Mouse (Mus musculus) neural tube, embryonic 12.5 days (tissue): ENCODE measurements around the gene Islr. TPM values are rescaled to one million over a fixed set of nuclear protein-coding genes. Genes with fewer than 3 reads are reported as not detected.

Experiments
- ATAC-seq: fragments of 200-750 bp; cut with Nextera tagmentation; 2 replicates; pipeline ENCODE4 v1.8.0; 2017; ENCODE audit warnings: low read depth, mild to moderate bottlenecking, moderate TSS enrichment, moderate library complexity; ENCODE audit not compliant: low FRiP score
- H3K27ac ChIP-seq: fragments of 300-500 bp; sonication (generic); 2 replicates; pipeline ENCODE4 v1.5.1; 2016
- H3K27me3 ChIP-seq: fragments of 300-500 bp; sonication (generic); replicated peaks from 2 replicates; pipeline ENCODE4 v1.6.1; 2016; ENCODE audit warnings: mild to moderate bottlenecking
- H3K36me3 ChIP-seq: fragments of 300-500 bp; sonication (generic); 2 replicates; pipeline ENCODE4 v1.6.1; 2016; ENCODE audit warnings: mild to moderate bottlenecking
- H3K4me1 ChIP-seq: fragments of 300-500 bp; sonication (generic); 2 replicates; pipeline ENCODE4 v1.6.1; 2016
- H3K4me2 ChIP-seq: fragments of 300-500 bp; sonication (generic); replicated peaks from 2 replicates; pipeline ENCODE4 v1.6.1; 2016; ENCODE audit warnings: mild to moderate bottlenecking
- H3K4me3 ChIP-seq: fragments of 300-500 bp; sonication (generic); 2 replicates; pipeline ENCODE4 v1.5.1; 2016
- H3K9ac ChIP-seq: fragments of 300-500 bp; sonication (generic); 2 replicates; pipeline ENCODE4 v1.6.1; 2016; ENCODE audit warnings: mild to moderate bottlenecking
- H3K9me3 ChIP-seq: fragments of 300-500 bp; sonication (generic); 2 replicates; pipeline ENCODE4 v1.6.1; 2016; ENCODE audit warnings: mild to moderate bottlenecking
- WGBS: fragments of 180-500 bp; shearing (Covaris S2); methylation state at CpG from one replicate; pipeline ENCODE4 v1.1.7; 2016; 5-methylcytosine and 5-hydroxymethylcytosine counted together
- polyA plus RNA-seq: library from polyadenylated mRNA; unstranded; fragments of >200 nt; fragmentation: Nextera tagmentation; extraction: Ambion mirVana; gene quantifications from 2 replicates; pipeline ENCODE4 v1.2.1, GENCODE M21; 2016

Islr gene
- polyA plus RNA-seq, 1 experiment from 2014 or later = 48.7 TPM

DNA sequence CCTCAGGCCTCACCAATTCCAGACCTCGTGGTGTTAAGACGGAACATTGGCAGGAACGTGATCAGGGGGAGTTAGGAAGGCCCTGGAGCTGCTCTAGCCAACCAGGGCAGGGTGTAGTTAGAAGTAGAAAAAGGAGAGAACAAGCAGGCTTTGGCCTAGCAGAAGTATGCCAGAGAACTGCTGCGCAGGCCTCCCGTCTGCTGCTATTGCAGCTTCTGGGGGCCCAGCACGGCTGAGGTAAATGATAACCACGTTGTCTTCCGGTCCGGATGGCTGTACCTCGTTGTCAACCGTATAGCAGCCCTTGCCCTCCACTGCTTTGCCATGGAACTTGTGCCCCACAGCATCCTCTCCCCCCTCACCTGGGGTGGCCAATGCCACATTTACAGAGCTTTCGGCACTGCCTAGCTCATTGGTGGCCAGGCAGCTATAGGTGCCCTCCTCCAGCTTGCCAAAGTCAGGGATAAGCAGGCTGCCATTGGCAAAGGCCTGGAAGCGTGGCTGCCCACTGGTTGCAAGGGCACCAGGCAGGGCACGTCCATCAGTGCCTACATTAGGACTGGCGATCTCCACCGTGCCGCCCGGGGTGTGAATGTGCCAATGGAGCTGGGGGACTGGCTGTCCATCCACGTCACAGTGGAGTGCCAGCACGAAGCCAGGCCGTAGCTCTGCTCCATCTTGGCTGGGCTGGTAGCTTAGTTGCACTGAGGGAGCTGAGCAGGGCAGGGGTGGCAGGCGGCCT, 47.1 kb downstream of the Islr start:
- ATAC-seq = no peak
- WGBS = 89% methylated on average over 22 of the region's 22 CpGs
- Histone ChIP-seq H3K4me2 (peak overlapping the region; percentile 42), H3K9me3 (no peaks in the 10 kb centered on the region), H3K27ac (no peak overlapping the region), H3K4me3 (no peak overlapping the region), H3K4me1 (peaks cover 18% of the 10 kb centered on the region), H3K27me3 (no peaks in the 10 kb centered on the region; the same call in 1 of the 2 replicates), H3K9ac (no peak overlapping the region), H3K36me3 (no peaks in the 10 kb centered on the region)

DNA sequence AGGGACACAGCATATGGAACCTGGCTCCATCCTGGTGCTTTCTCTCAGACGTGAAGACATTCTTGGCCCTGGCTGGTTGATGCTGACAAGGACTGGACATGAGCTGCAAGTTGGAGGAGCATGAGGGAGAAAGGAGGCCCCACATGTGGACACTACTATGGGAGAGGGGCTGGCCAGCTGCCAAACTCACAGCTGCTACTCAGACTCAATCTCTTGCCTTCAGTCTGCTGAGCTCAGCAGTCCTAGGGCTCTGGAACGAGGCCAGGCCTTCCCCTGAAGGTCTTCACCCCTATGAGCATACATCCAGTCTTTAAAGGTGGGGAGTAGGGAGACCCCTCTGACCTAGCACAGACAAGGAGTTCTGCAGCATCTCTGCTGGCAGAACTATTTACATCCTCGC, 48.7 kb downstream of the Islr start:
- 57% methylated on average over 3 of the region's 3 CpGs for WGBS
- Histone ChIP-seq H3K27ac (no peak overlapping the region), H3K4me2 (no peak overlapping the region), H3K27me3 (no peaks in the 10 kb centered on the region; the same call in 1 of the 2 replicates), H3K4me3 (no peak overlapping the region), H3K36me3 (no peaks in the 10 kb centered on the region), H3K9me3 (no peaks in the 10 kb centered on the region), H3K4me1 (peaks cover 18% of the 10 kb centered on the region), H3K9ac (no peak overlapping the region)
- no peak for ATAC-seq

DNA sequence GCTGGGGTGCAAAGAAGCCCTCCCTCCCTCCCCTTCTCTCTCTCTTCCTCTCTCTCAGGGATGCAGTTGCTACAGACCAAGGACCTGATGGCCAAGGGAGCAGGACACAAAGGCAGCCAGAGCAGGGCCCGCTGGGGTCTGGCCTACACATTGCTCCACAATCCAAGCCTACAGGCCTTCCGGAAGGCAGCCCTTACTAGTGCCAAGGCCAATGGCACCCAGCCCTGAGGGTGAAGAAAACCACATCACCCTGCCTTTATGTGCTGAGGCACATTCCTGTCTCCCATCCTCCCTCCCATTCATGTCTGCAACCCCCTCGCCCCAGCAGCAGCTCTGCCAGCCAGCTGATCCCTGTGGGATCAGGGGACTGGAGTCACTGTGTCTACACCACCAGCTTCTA, 51.0 kb downstream of the Islr start:
- H3K4me2 ChIP-seq = no peak overlapping the region
- no peaks in the 10 kb centered on the region for H3K9me3 ChIP-seq
- no peaks in the 10 kb centered on the region; the same call in 1 of the 2 replicates for H3K27me3 ChIP-seq
- no peak for ATAC-seq
- H3K4me3 ChIP-seq = no peak overlapping the region
- 83% methylated on average over 3 of the region's 3 CpGs for WGBS
- H3K4me1 ChIP-seq = peaks cover 13% of the 10 kb centered on the region
- no peaks in the 10 kb centered on the region for H3K36me3 ChIP-seq
- H3K9ac ChIP-seq = no peak overlapping the region
- H3K27ac ChIP-seq = no peak overlapping the region

DNA sequence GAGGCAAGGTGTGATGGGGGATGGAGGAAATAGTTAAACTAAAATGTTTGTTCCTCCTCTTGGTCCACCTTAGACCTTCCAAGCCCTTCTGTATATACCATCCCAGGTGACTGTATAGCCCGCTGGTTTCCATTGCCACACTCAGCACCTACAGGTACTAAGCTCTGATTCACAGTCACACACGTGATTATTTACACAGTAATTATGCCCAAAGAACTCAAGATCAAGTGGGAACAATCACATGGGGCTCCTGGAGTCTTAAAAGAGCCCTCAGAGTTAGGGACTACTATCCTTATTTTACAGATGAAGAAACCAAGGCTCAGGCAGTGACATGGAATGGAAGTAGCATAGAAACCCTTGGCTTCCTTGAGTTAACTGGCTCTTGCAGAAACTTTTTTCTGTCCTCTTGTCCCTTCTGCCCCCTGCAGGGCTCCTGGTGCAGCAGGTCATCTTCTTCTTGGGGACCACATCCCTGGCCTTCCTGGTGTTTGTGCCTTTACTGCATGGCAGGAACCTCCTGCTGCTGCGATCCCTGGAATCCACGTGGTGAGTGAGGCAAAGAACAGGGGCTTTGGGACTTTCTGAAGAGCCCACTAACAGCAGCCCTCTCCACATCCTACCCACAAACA, 53.3 kb downstream of the Islr start:
- no peaks in the 10 kb centered on the region for H3K27me3 ChIP-seq
- H3K9me3 ChIP-seq = no peaks in the 10 kb centered on the region
- no peak overlapping the region for H3K9ac ChIP-seq
- ATAC-seq = no peak
- H3K36me3 ChIP-seq = no peaks in the 10 kb centered on the region
- no peak overlapping the region for H3K27ac ChIP-seq
- H3K4me2 ChIP-seq = no peak overlapping the region
- WGBS = 77% methylated on average over 4 of the region's 4 CpGs
- no peak overlapping the region for H3K4me3 ChIP-seq
- H3K4me1 ChIP-seq = peaks cover 12% of the 10 kb centered on the region

DNA sequence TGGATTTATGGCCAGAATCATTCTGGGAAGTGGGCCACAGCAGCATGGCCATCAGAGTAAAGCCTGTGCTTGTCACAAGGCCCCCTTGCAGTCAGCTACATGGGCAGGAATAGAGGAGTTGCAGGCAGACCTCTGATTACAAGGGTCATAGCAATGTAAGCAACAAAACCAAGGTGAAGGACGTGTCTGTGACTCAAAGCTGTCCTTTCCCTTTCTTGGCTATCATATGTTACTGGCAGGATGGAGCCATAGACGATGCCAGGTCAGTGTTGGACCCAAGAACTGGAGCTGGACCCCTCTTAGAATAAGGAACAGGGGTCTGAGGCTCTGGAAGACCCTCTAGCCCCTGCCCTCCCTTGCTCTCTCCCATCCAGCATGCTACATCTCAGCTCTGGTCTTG, 55.3 kb downstream of the Islr start:
- WGBS = 68% methylated on average over 2 of the region's 2 CpGs
- Histone ChIP-seq H3K4me2 (no peak overlapping the region), H3K9me3 (no peaks in the 10 kb centered on the region), H3K36me3 (no peaks in the 10 kb centered on the region), H3K27ac (no peak overlapping the region), H3K4me1 (peaks cover 18% of the 10 kb centered on the region), H3K27me3 (no peaks in the 10 kb centered on the region), H3K9ac (no peak overlapping the region), H3K4me3 (no peak overlapping the region)
- ATAC-seq = no peak

DNA sequence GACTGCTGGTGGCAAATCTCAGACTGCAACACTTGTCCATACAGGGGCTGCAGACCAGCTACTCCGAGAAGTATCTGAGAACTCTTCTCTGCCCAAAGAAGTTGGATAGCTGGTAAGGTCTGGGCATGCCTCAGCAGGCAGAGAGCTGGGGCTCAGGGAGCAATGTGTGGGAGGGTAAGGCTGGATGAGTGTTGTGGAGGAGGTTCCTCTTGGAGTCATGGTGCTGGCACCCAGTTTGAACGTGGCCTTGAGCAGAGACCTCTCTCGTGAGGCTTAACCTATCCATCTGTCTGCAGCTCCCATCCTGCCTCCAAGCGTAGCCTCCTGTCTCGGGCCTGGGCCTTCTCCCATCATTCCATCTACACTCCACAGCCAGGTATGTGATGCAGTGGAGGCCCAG, 58.7 kb downstream of the Islr start:
- no peak overlapping the region for H3K4me3 ChIP-seq
- no peaks in the 10 kb centered on the region for H3K36me3 ChIP-seq
- H3K27ac ChIP-seq = no peak overlapping the region
- no peak overlapping the region for H3K4me2 ChIP-seq
- 90% methylated on average over 5 of the region's 5 CpGs for WGBS
- no peak for ATAC-seq
- H3K9me3 ChIP-seq = no peaks in the 10 kb centered on the region
- no peak overlapping the region for H3K9ac ChIP-seq
- H3K27me3 ChIP-seq = no peaks in the 10 kb centered on the region
- H3K4me1 ChIP-seq = peaks cover 12% of the 10 kb centered on the region

DNA sequence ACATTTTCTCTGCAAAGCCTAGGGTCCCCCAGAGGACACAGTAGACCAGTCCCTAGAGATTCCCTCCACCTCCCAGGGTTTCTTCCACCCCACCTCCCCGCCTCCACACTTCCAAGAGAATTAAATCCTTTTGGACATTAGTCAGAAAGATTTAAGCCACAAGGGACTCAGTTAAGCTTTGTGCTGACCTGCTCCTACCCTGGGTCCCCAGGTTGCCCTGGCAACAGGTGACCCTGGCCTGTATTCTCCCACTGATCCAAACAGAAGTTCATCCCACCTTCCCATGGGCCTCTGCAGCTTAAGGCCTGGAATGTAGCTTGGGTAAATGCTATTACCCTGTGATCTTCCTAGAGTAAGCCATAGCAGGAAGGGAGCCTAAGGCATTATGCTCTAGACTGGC, 59.4 kb downstream of the Islr start:
- no peak overlapping the region for H3K9ac ChIP-seq
- no peak for ATAC-seq
- H3K9me3 ChIP-seq = no peaks in the 10 kb centered on the region
- 65% methylated on average over 1 of the region's 1 CpGs for WGBS
- H3K4me2 ChIP-seq = no peak overlapping the region
- no peak overlapping the region for H3K27ac ChIP-seq
- no peak overlapping the region for H3K4me3 ChIP-seq
- H3K4me1 ChIP-seq = peaks cover 20% of the 10 kb centered on the region
- no peaks in the 10 kb centered on the region for H3K36me3 ChIP-seq
- 0 out of 2 replicates have a peak, but pooled peaks cover under 1% of the 10 kb centered on the region for H3K27me3 ChIP-seq

DNA sequence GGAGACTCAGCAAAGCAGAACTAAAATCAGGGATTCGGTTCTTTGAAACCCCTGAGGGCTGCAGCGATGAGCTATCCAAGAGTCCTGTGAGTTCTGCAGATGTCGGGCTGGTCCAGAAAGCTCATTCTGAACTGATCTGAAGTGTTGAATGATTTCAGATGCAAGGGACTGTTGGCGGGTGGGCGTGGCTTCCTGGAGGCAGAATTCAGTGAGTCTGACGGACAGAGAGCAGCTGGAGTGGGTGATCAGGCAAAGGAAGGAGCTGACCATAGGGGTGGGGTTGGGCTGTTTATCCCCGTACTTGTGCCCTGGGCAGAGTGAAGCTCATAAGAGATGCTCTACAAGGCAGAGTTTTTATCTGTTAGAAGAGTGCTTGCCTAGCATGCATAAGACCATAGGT, 60.7 kb downstream of the Islr start:
- peaks cover 22% of the 10 kb centered on the region for H3K4me1 ChIP-seq
- H3K4me2 ChIP-seq = no peak overlapping the region
- no peak overlapping the region for H3K9ac ChIP-seq
- H3K9me3 ChIP-seq = no peaks in the 10 kb centered on the region
- 0 out of 2 replicates have a peak, but pooled peaks cover 4% of the 10 kb centered on the region for H3K27me3 ChIP-seq
- WGBS = 49% methylated on average over 7 of the region's 7 CpGs
- no peak for ATAC-seq
- H3K4me3 ChIP-seq = no peak overlapping the region
- H3K36me3 ChIP-seq = no peaks in the 10 kb centered on the region
- H3K27ac ChIP-seq = no peak overlapping the region

DNA sequence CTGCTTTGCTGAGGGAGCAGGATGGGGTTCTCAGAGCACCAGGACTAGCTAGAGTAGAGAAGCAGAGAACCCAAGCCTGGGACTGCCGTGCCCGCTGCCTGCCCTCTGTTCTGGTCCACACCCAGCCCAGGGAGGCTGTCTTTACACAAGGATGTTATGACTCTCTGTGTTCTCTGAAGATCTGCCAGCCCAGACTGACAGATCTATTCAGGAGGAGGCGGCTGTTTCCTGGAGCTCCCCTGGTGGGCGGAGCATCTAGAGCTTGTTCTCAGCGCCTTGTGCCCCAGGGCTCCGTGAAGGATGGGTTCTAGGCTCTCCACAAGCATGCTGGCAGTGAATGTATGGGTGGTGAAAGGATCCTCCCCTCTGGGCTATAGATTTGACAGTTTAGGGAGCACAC, 64.2 kb downstream of the Islr start:
- H3K4me1 ChIP-seq = peaks cover 40% of the 10 kb centered on the region
- no peak overlapping the region for H3K4me3 ChIP-seq
- H3K27me3 ChIP-seq = peaks cover 4% of the 10 kb centered on the region; the same call in 1 of the 2 replicates
- H3K9me3 ChIP-seq = no peaks in the 10 kb centered on the region
- 38% methylated on average over 6 of the region's 6 CpGs for WGBS
- ATAC-seq = no peak
- H3K27ac ChIP-seq = no peak overlapping the region
- no peak overlapping the region for H3K4me2 ChIP-seq
- H3K36me3 ChIP-seq = no peaks in the 10 kb centered on the region
- H3K9ac ChIP-seq = no peak overlapping the region

DNA sequence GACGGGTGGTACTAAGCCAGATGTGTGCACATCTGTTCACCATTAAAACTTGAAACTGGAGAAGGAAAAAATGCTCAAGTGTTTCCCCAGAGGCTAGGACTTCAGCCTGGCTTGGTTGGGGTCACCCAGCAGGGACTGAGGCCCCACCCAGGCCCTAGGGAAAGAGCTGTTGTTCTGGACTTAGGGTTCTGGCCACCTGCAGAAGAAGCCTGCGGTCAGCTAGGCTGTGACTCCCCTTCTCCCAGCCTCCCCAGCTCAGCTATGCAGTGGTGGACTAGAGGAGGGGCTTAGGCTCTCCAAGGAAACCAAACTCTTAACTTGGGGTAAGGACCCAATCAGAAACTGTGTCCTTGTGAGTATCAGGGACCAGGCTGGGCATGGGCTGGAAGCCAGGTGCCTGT, 68.2 kb downstream of the Islr start:
- H3K27me3 ChIP-seq = peaks cover 17% of the 10 kb centered on the region
- no peak overlapping the region for H3K9ac ChIP-seq
- no peak overlapping the region for H3K27ac ChIP-seq
- H3K36me3 ChIP-seq = no peaks in the 10 kb centered on the region
- H3K4me1 ChIP-seq = peaks cover 50% of the 10 kb centered on the region
- H3K4me2 ChIP-seq = peak overlapping the region; percentile 40
- H3K9me3 ChIP-seq = no peaks in the 10 kb centered on the region
- H3K4me3 ChIP-seq = no peak overlapping the region
- no peak for ATAC-seq
- 41% methylated on average over 2 of the region's 2 CpGs for WGBS

DNA sequence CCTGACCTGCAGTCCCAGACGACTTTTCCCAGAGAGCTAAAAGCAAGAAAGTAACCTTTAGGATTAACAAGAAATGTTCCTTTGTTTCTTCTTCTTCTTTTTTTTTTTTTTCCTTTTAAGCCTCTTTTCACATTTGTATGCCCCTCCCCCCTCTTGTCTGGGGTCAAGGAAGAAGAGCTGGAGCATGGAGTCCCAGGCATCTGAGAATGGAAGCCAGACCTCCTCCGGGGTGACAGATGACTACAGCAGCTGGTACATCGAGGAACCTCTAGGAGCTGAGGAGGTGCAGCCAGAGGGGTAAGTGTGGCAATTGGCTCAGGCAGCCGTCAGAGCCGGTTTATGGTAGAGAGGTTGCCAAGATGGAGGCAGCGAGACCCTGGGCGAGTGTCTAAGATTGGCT, 69.2 kb downstream of the Islr start:
- H3K36me3 ChIP-seq = no peaks in the 10 kb centered on the region
- ATAC-seq = no peak
- no peaks in the 10 kb centered on the region for H3K9me3 ChIP-seq
- H3K27ac ChIP-seq = no peak overlapping the region; the same call in 1 of the 2 replicates
- no peak overlapping the region for H3K9ac ChIP-seq
- H3K27me3 ChIP-seq = peaks cover 27% of the 10 kb centered on the region
- H3K4me2 ChIP-seq = peak overlapping the region; percentile 40
- 18% methylated on average over 7 of the region's 7 CpGs for WGBS
- H3K4me1 ChIP-seq = peaks cover 45% of the 10 kb centered on the region
- no peak overlapping the region for H3K4me3 ChIP-seq

DNA sequence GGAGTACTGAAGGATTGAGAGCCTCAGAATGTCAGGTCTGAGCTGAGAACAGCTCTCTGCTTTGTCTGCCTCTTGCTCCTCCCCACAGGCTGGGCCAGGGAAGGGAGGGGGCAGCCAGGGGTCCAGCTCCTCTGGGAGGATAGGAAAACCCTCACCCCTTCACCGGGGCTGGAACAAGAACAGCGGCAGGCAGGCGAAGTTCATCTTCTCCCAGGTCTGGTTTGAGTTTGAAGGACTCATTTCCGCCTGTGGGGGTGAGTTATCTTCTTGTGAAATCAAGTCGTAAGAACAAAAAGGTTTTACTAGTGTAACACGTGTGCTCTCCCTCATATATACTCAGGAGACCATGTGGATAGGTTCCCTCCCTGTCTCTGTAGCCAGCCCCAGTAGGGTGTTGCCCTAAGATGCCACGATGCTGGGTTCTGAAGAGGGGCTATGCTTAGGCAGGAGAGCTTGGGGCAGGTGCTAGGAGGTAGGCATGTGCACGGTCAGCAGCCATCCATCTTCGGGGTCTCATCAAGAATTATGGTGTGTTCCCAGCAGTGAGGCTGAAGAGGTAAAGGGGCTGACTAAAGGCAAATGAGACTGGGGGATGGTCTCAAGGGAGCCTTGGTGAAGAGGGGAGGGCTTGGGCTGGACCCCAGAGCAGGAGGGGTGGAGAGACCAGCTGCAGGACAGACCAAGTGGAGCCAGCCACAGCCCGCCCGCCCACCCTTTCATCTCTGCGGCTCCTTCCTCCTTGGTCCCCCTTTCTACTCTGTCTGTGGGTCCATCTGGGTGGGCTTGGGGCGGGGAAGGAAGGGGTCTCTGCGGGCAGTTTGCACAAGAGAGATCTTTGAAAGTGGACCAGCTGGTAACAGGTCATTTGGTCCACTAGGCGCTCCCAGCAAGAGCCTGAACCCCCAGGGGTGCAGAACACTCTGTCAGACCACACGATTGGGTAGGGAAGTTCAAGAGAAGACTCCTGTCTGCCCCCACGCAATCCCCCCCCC, 69.9 kb downstream of the Islr start:
- 0 out of 2 replicates have a peak overlapping the region, but pooled peaks have one; percentile 5 for H3K9ac ChIP-seq
- H3K27ac ChIP-seq = no peak overlapping the region; the same call in 1 of the 2 replicates
- H3K36me3 ChIP-seq = no peaks in the 10 kb centered on the region
- no peak overlapping the region for H3K4me3 ChIP-seq
- peak overlapping the region; percentile 40 for H3K4me2 ChIP-seq
- ATAC-seq = peak; percentile 43; the same call in 1 of the 2 replicates
- 4% methylated on average over 17 of the region's 17 CpGs for WGBS
- no peaks in the 10 kb centered on the region for H3K9me3 ChIP-seq
- H3K4me1 ChIP-seq = peaks cover 48% of the 10 kb centered on the region
- H3K27me3 ChIP-seq = peaks cover 27% of the 10 kb centered on the region
